ENCODE assay signal across 27 mouse cellular contexts in the genomic region with DNA sequence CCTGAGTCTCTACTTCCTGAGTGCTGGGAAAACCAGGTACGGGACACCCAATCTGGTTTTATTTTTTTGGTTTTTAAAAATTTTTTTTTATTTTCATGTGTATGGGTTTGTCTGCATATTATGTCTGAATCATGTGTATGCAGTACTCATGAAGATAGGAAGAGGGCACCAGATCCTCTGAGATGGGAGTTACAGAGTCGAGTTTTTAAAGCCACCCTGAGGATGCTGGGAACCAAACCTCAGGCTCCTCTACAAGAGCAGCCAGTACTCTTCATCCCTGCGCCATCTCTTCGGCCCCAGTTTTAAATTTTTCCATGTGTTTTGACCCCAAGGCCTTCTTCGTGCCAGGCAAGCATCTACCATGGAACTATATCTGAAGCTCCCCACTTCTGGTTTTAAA. TPM values are rescaled to one million over a fixed set of nuclear protein-coding genes. Genes with fewer than 3 reads are reported as not detected.
A peak's percentile ranks its signal among the peaks of the same experiment; 100 is the strongest.
DNase-seq lines count a peak whose midpoint lies in the region; ATAC-seq and TF ChIP-seq lines count a peak whose summit lies in the region.
"Had no signal": no experiment of that assay in that cellular context is flagged by ENCODE, and none has a peak within 500 bp of the region (broad histone marks: within the 10 kb centered on the region; RNA-seq: fewer than 3 reads in every experiment).

No protein-coding gene starts in this region.

- no peak overlapping the region for H3K4me3 ChIP-seq in embryonic facial prominence, embryonic 15.5 days (replicated peaks)
- no peak overlapping the region for H3K4me3 ChIP-seq in embryonic facial prominence, embryonic 10.5 days
- no peak overlapping the region for H3K4me3 ChIP-seq in intestine, embryonic 16.5 days (ENCODE audit: low read length)
- no peak overlapping the region for H3K4me3 ChIP-seq in intestine, postnatal 0 days (ENCODE audit: low read depth, low read length)
- H3K4me3 ChIP-seq in midbrain, postnatal 0 days (ENCODE audit: low read depth, low read length) = no peak overlapping the region
- H3K4me3 ChIP-seq in midbrain, embryonic 10.5 days = no peak overlapping the region
- no peak overlapping the region for H3K4me3 ChIP-seq in hindbrain, embryonic 14.5 days (replicated peaks; ENCODE audit: low read length)
- H3K4me3 ChIP-seq: embryonic facial prominence, embryonic 12.5 days; erythroblast, embryonic 14.5 days; forebrain, embryonic 12.5 days; heart, embryonic 12.5 days; kidney, embryonic 15.5 days; left cerebral cortex, adult 2 months had no signal

- 0 out of 2 replicates have a peak overlapping the region, but pooled peaks have one; percentile 55 for H3K27ac ChIP-seq in embryonic facial prominence, embryonic 15.5 days (replicated peaks)
- no peak overlapping the region for H3K27ac ChIP-seq in embryonic facial prominence, embryonic 10.5 days (replicated peaks)
- H3K27ac ChIP-seq in intestine, embryonic 16.5 days (ENCODE audit: low read length) = peak overlapping the region; percentile 43; the same call in 1 of the 2 replicates
- H3K27ac ChIP-seq in intestine, postnatal 0 days (ENCODE audit: low read depth, low read length) = no peak overlapping the region
- no peak overlapping the region for H3K27ac ChIP-seq in midbrain, postnatal 0 days (ENCODE audit: low read depth, low read length)
- no peak overlapping the region for H3K27ac ChIP-seq in midbrain, embryonic 10.5 days (replicated peaks)
- H3K27ac ChIP-seq in hindbrain, embryonic 14.5 days = no peak overlapping the region
- H3K27ac ChIP-seq: embryonic facial prominence, embryonic 12.5 days; forebrain, embryonic 12.5 days; kidney, embryonic 15.5 days; left cerebral cortex, adult 2 months; liver, embryonic 14.5 days; macrophage had no signal

- no peak for ATAC-seq in embryonic facial prominence, embryonic 15.5 days (ENCODE audit: insufficient number of reproducible peaks, low FRiP score, low TSS enrichment, low read depth)
- ATAC-seq in intestine, embryonic 16.5 days = no peak
- no peak for ATAC-seq in intestine, postnatal 0 days
- ATAC-seq in midbrain, postnatal 0 days (ENCODE audit: low FRiP score) = no peak
- no peak for ATAC-seq in hindbrain, embryonic 14.5 days (ENCODE audit: low FRiP score)
- ATAC-seq: inflammation-experienced regulatory T-cells, adult 6 months had no signal

- WGBS in embryonic facial prominence, embryonic 15.5 days = 87% methylated on average over 5 of the region's 5 CpGs
- WGBS in embryonic facial prominence, embryonic 10.5 days = 90% methylated on average over 5 of the region's 5 CpGs
- WGBS in intestine, embryonic 16.5 days = 93% methylated on average over 5 of the region's 5 CpGs
- 95% methylated on average over 5 of the region's 5 CpGs for WGBS in intestine, postnatal 0 days
- WGBS in midbrain, postnatal 0 days = 88% methylated on average over 5 of the region's 5 CpGs
- WGBS in midbrain, embryonic 10.5 days = 94% methylated on average over 5 of the region's 5 CpGs
- 91% methylated on average over 5 of the region's 5 CpGs for WGBS in hindbrain, embryonic 14.5 days

- DNase-seq in embryonic facial prominence, embryonic 10.5 days (ENCODE audit: low spot score) = no peak
- DNase-seq in midbrain, postnatal 0 days (ENCODE audit: low spot score) = no peak
- DNase-seq in midbrain, embryonic 10.5 days (ENCODE audit: low spot score) = no peak
- no peak for DNase-seq in adrenal gland, postnatal 14 days
- DNase-seq in hindbrain, embryonic 14.5 days (ENCODE audit: low spot score) = no peak
- DNase-seq: adrenal gland, postnatal 36 days; cerebellum, adult 9-10 months; gastrocnemius, postnatal 10 days; heart, postnatal 14 days; kidney, postnatal 4 days; layer of hippocampus, adult 9-11 months; spleen, adult 18-20 months; thymus, postnatal 14 days had no signal

- no peak overlapping the region for H3K4me2 ChIP-seq in embryonic facial prominence, embryonic 15.5 days (replicated peaks)
- no peak overlapping the region for H3K4me2 ChIP-seq in intestine, embryonic 16.5 days (ENCODE audit: low read depth, low read length)
- H3K4me2 ChIP-seq in intestine, postnatal 0 days (replicated peaks; ENCODE audit: low read depth) = no peak overlapping the region
- H3K4me2 ChIP-seq in midbrain, postnatal 0 days (ENCODE audit: low read depth, low read length, poor library complexity, severe bottlenecking) = no peak overlapping the region
- no peak overlapping the region for H3K4me2 ChIP-seq in hindbrain, embryonic 14.5 days (replicated peaks)
- H3K4me2 ChIP-seq: embryonic facial prominence, embryonic 12.5 days; forebrain, embryonic 12.5 days; heart, embryonic 12.5 days; kidney, embryonic 15.5 days had no signal

- H3K9ac ChIP-seq in embryonic facial prominence, embryonic 15.5 days = no peak overlapping the region
- H3K9ac ChIP-seq in intestine, embryonic 16.5 days (ENCODE audit: low read depth, low read length) = no peak overlapping the region
- no peak overlapping the region for H3K9ac ChIP-seq in intestine, postnatal 0 days (ENCODE audit: low read depth, low read length)
- no peak overlapping the region for H3K9ac ChIP-seq in midbrain, postnatal 0 days (replicated peaks; ENCODE audit: low read length, poor library complexity, severe bottlenecking)
- H3K9ac ChIP-seq in hindbrain, embryonic 14.5 days = no peak overlapping the region
- H3K9ac ChIP-seq: embryonic facial prominence, embryonic 12.5 days; forebrain, embryonic 12.5 days; heart, embryonic 12.5 days; kidney, embryonic 15.5 days; liver, embryonic 14.5 days had no signal

- no peaks in the 10 kb centered on the region for H3K36me3 ChIP-seq in embryonic facial prominence, embryonic 15.5 days
- peaks cover 13% of the 10 kb centered on the region; the same call in 1 of the 2 replicates for H3K36me3 ChIP-seq in embryonic facial prominence, embryonic 10.5 days (replicated peaks)
- no peaks in the 10 kb centered on the region; the same call in 1 of the 2 replicates for H3K36me3 ChIP-seq in intestine, embryonic 16.5 days (ENCODE audit: control insufficient read depth, insufficient read depth, low read length)
- peaks cover 26% of the 10 kb centered on the region for H3K36me3 ChIP-seq in intestine, postnatal 0 days (ENCODE audit: control insufficient read depth, insufficient read depth)
- peaks cover 17% of the 10 kb centered on the region; the same call in 1 of the 2 replicates for H3K36me3 ChIP-seq in midbrain, postnatal 0 days (ENCODE audit: insufficient read depth, low read length)
- peaks cover under 1% of the 10 kb centered on the region for H3K36me3 ChIP-seq in midbrain, embryonic 10.5 days
- peaks cover 2% of the 10 kb centered on the region; the same call in 1 of the 2 replicates for H3K36me3 ChIP-seq in hindbrain, embryonic 14.5 days (replicated peaks; ENCODE audit: control insufficient read depth, insufficient read depth)

- no peaks in the 10 kb centered on the region for H3K9me3 ChIP-seq in embryonic facial prominence, embryonic 15.5 days (replicated peaks)
- H3K9me3 ChIP-seq in embryonic facial prominence, embryonic 10.5 days = no peaks in the 10 kb centered on the region
- no peaks in the 10 kb centered on the region for H3K9me3 ChIP-seq in intestine, embryonic 16.5 days (ENCODE audit: control insufficient read depth, low read length)
- H3K9me3 ChIP-seq in intestine, postnatal 0 days (ENCODE audit: control insufficient read depth) = no peaks in the 10 kb centered on the region
- no peaks in the 10 kb centered on the region for H3K9me3 ChIP-seq in midbrain, postnatal 0 days (ENCODE audit: low read length)
- H3K9me3 ChIP-seq in midbrain, embryonic 10.5 days (replicated peaks) = no peaks in the 10 kb centered on the region
- H3K9me3 ChIP-seq in hindbrain, embryonic 14.5 days (ENCODE audit: control insufficient read depth, low read length) = no peaks in the 10 kb centered on the region
- H3K9me3 ChIP-seq: embryonic facial prominence, embryonic 12.5 days; forebrain, embryonic 12.5 days; heart, embryonic 12.5 days; kidney, embryonic 15.5 days had no signal

- peaks cover 24% of the 10 kb centered on the region for H3K4me1 ChIP-seq in embryonic facial prominence, embryonic 15.5 days
- H3K4me1 ChIP-seq in embryonic facial prominence, embryonic 10.5 days = peaks cover 21% of the 10 kb centered on the region
- peaks cover 29% of the 10 kb centered on the region for H3K4me1 ChIP-seq in intestine, embryonic 16.5 days (ENCODE audit: control insufficient read depth, insufficient read depth, low read length)
- no peaks in the 10 kb centered on the region for H3K4me1 ChIP-seq in intestine, postnatal 0 days (replicated peaks; ENCODE audit: control insufficient read depth, insufficient read depth, low read length)
- no peaks in the 10 kb centered on the region for H3K4me1 ChIP-seq in midbrain, postnatal 0 days (ENCODE audit: insufficient read depth, low read length)
- H3K4me1 ChIP-seq in midbrain, embryonic 10.5 days = peaks cover 43% of the 10 kb centered on the region
- peaks cover 8% of the 10 kb centered on the region for H3K4me1 ChIP-seq in hindbrain, embryonic 14.5 days (replicated peaks; ENCODE audit: control insufficient read depth, insufficient read depth, low read length)
- H3K4me1 ChIP-seq: embryonic facial prominence, embryonic 12.5 days had no signal

- TF ChIP-seq CTCF in intestine, postnatal 0 days (IDR thresholded peaks at IDR 0.05; ENCODE audit: low read depth) = no peak
- peak; percentile 24 for TF ChIP-seq CTCF in midbrain, postnatal 0 days (IDR thresholded peaks at IDR 0.05)

- no peaks in the 10 kb centered on the region for H3K27me3 ChIP-seq in embryonic facial prominence, embryonic 15.5 days
- no peaks in the 10 kb centered on the region for H3K27me3 ChIP-seq in embryonic facial prominence, embryonic 10.5 days (replicated peaks; ENCODE audit: low read depth, poor library complexity, severe bottlenecking)
- H3K27me3 ChIP-seq in intestine, embryonic 16.5 days (replicated peaks; ENCODE audit: control insufficient read depth, insufficient read depth, low read length) = no peaks in the 10 kb centered on the region; the same call in 1 of the 2 replicates
- no peaks in the 10 kb centered on the region for H3K27me3 ChIP-seq in intestine, postnatal 0 days (replicated peaks; ENCODE audit: control insufficient read depth, insufficient read depth, low read length)
- no peaks in the 10 kb centered on the region for H3K27me3 ChIP-seq in midbrain, postnatal 0 days (ENCODE audit: insufficient read depth, low read length)
- no peaks in the 10 kb centered on the region for H3K27me3 ChIP-seq in midbrain, embryonic 10.5 days (ENCODE audit: low read depth, poor library complexity, severe bottlenecking)
- no peaks in the 10 kb centered on the region for H3K27me3 ChIP-seq in hindbrain, embryonic 14.5 days (ENCODE audit: control insufficient read depth, insufficient read depth, low read length)
- H3K27me3 ChIP-seq: embryonic facial prominence, embryonic 12.5 days; forebrain, embryonic 12.5 days; heart, embryonic 12.5 days; kidney, embryonic 15.5 days had no signal

RNA-seq across cellular contexts. Expression of gene Cilp, which starts 25.2 kb away (rescaled TPM):
- 2.6 and 3.5 TPM in 2 replicates for polyA plus RNA-seq in embryonic facial prominence, embryonic 15.5 days (2015; fragmentation: Nextera tagmentation; extraction: Ambion mirVana)
- 0.05 and 0.15 TPM in 2 replicates for polyA plus RNA-seq in embryonic facial prominence, embryonic 10.5 days (2016; fragmentation: Nextera tagmentation; extraction: Ambion mirVana)
- polyA plus RNA-seq in intestine, embryonic 16.5 days (2015; fragmentation: Nextera tagmentation; extraction: Ambion mirVana) = 1.7 and 2.0 TPM in 2 replicates
- 0.43 TPM in 2 replicates for polyA plus RNA-seq in intestine, postnatal 0 days (2015; fragmentation: Nextera tagmentation; extraction: Ambion mirVana)
- 0.09 and 0.60 TPM in 2 replicates for total RNA-seq in midbrain, postnatal 0 days (2014; rRNA removed)
- 0.15 TPM in 2 replicates for polyA plus RNA-seq in midbrain, postnatal 0 days (2015; fragmentation: Nextera tagmentation; extraction: Ambion mirVana)
- polyA plus RNA-seq in midbrain, embryonic 10.5 days (2016; fragmentation: Nextera tagmentation; extraction: Ambion mirVana) = 0.04 and 0.17 TPM in 2 replicates
- total RNA-seq in adrenal gland, postnatal 14 days (2021) = 5.1 and 5.6 TPM in 2 replicates
- polyA plus RNA-seq in hindbrain, embryonic 14.5 days (2014; fragmentation: Nextera tagmentation; extraction: Ambion mirVana) = 0.33 and 0.84 TPM in 2 replicates
- total RNA-seq: left cerebral cortex, postnatal 36 days; monocyte, adult 5-6 weeks had no signal
- polyA plus RNA-seq: erythroblast, embryonic 14.5 days; heart, embryonic 12.5 days; inflammation-experienced regulatory T-cells, adult 6 months; macrophage had no signal

RNA-seq across cellular contexts. Expression of gene Parp16, which starts 44.6 kb away (rescaled TPM):
- polyA plus RNA-seq in embryonic facial prominence, embryonic 15.5 days (2015; fragmentation: Nextera tagmentation; extraction: Ambion mirVana) = 7.5 and 8.9 TPM in 2 replicates
- polyA plus RNA-seq in embryonic facial prominence, embryonic 10.5 days (2016; fragmentation: Nextera tagmentation; extraction: Ambion mirVana) = 8.2 and 8.3 TPM in 2 replicates
- polyA plus RNA-seq in intestine, embryonic 16.5 days (2015; fragmentation: Nextera tagmentation; extraction: Ambion mirVana) = 10.8 and 11.0 TPM in 2 replicates
- 9.9 and 10.5 TPM in 2 replicates for polyA plus RNA-seq in intestine, postnatal 0 days (2015; fragmentation: Nextera tagmentation; extraction: Ambion mirVana)
- total RNA-seq in midbrain, postnatal 0 days (2014; rRNA removed) = 7.5 and 8.0 TPM in 2 replicates
- 7.0 and 7.7 TPM in 2 replicates for polyA plus RNA-seq in midbrain, postnatal 0 days (2015; fragmentation: Nextera tagmentation; extraction: Ambion mirVana)
- 7.2 and 7.9 TPM in 2 replicates for polyA plus RNA-seq in midbrain, embryonic 10.5 days (2016; fragmentation: Nextera tagmentation; extraction: Ambion mirVana)
- 15.2 and 17.3 TPM in 2 replicates for total RNA-seq in adrenal gland, postnatal 14 days (2021)
- polyA plus RNA-seq in hindbrain, embryonic 14.5 days (2014; fragmentation: Nextera tagmentation; extraction: Ambion mirVana) = 6.3 and 7.9 TPM in 2 replicates

RNA-seq across cellular contexts. Expression of gene Clpx, which starts 54.3 kb away (rescaled TPM):
- 55.7 and 57.6 TPM in 2 replicates for polyA plus RNA-seq in embryonic facial prominence, embryonic 15.5 days (2015; fragmentation: Nextera tagmentation; extraction: Ambion mirVana)
- polyA plus RNA-seq in embryonic facial prominence, embryonic 10.5 days (2016; fragmentation: Nextera tagmentation; extraction: Ambion mirVana) = 48.3 and 50.9 TPM in 2 replicates
- polyA plus RNA-seq in intestine, embryonic 16.5 days (2015; fragmentation: Nextera tagmentation; extraction: Ambion mirVana) = 46.6 and 49.7 TPM in 2 replicates
- polyA plus RNA-seq in intestine, postnatal 0 days (2015; fragmentation: Nextera tagmentation; extraction: Ambion mirVana) = 28.2 and 30.5 TPM in 2 replicates
- 20.6 and 30.4 TPM in 2 replicates for total RNA-seq in midbrain, postnatal 0 days (2014; rRNA removed)
- polyA plus RNA-seq in midbrain, postnatal 0 days (2015; fragmentation: Nextera tagmentation; extraction: Ambion mirVana) = 36.3 and 40.1 TPM in 2 replicates
- polyA plus RNA-seq in midbrain, embryonic 10.5 days (2016; fragmentation: Nextera tagmentation; extraction: Ambion mirVana) = 41.6 and 42.3 TPM in 2 replicates
- 132 and 152 TPM in 2 replicates for total RNA-seq in adrenal gland, postnatal 14 days (2021)
- 41.5 and 43.7 TPM in 2 replicates for polyA plus RNA-seq in hindbrain, embryonic 14.5 days (2014; fragmentation: Nextera tagmentation; extraction: Ambion mirVana)

Comparison
In these comparisons a context has a peak if more than half of its experiments do, and no peak if none do; other contexts are left out.
1. H3K27ac ChIP-seq: peak in embryonic facial prominence, embryonic 15.5 days (single experiment) and intestine, embryonic 16.5 days (single experiment); none in embryonic facial prominence, embryonic 10.5 days (single experiment), intestine, postnatal 0 days (single experiment), midbrain, postnatal 0 days (single experiment), midbrain, embryonic 10.5 days (single experiment) and hindbrain, embryonic 14.5 days (single experiment).